Mouse (Mus musculus): ENCODE data around the gene Plin3. TPM values are rescaled to one million over a fixed set of nuclear protein-coding genes. Genes with fewer than 3 reads are reported as not detected.

Plin3 gene
- polyA plus RNA-seq (2014; fragmentation: Nextera tagmentation; extraction: Ambion mirVana): 33.0 and 48.5 TPM in 2 replicates

GRCm38 (mm10) chr17:56292531-56293222, at the start of gene Plin3:
Gene Plin3, minus strand, starts transcription at chr17:56292873.
- H3K27me3 ChIP-seq (ENCODE audit: control insufficient read depth, insufficient read depth, low read length): no peaks in the 10 kb centered on the region
- DNase-seq (ENCODE audit: low spot score): no peak
- no peak for ATAC-seq (replicated peaks; ENCODE audit: insufficient number of reproducible peaks, low FRiP score, low TSS enrichment, low read depth)
- no peaks in the 10 kb centered on the region for H3K9me3 ChIP-seq (replicated peaks; ENCODE audit: control insufficient read depth, low read length)
- no peak within 1 kb of the TSS for H3K4me3 ChIP-seq (ENCODE audit: low read depth, low read length)
- no peak within 1 kb of the TSS for H3K4me2 ChIP-seq (ENCODE audit: low read depth, low read length)
- H3K27ac ChIP-seq (replicated peaks; ENCODE audit: low read depth, low read length): no peak within 1 kb of the TSS
- H3K4me1 ChIP-seq (ENCODE audit: control insufficient read depth, insufficient read depth, low read length): peaks cover 1% of the 10 kb centered on the region; the same call in 1 of the 2 replicates
- H3K9ac ChIP-seq (replicated peaks; ENCODE audit: low read length): no peak within 1 kb of the TSS; the same call in 1 of the 2 replicates
- H3K36me3 ChIP-seq (replicated peaks; ENCODE audit: control insufficient read depth, insufficient read depth, low read depth, low read length): no peaks in the 10 kb centered on the region
- WGBS: 91% methylated on average over 4 of the region's 4 CpGs

- no peak overlapping the region for H3K27ac ChIP-seq (replicated peaks; ENCODE audit: low read depth, low read length)
- no peak overlapping the region for H3K4me2 ChIP-seq (ENCODE audit: low read depth, low read length)
- no peak overlapping the region for H3K4me3 ChIP-seq (ENCODE audit: low read depth, low read length)
- H3K9ac ChIP-seq (replicated peaks; ENCODE audit: low read length): no peak overlapping the region
- H3K4me1 ChIP-seq (ENCODE audit: control insufficient read depth, insufficient read depth, low read length): no peaks in the 10 kb centered on the region
- no peaks in the 10 kb centered on the region for H3K27me3 ChIP-seq (ENCODE audit: control insufficient read depth, insufficient read depth, low read length)
- ATAC-seq (replicated peaks; ENCODE audit: insufficient number of reproducible peaks, low FRiP score, low TSS enrichment, low read depth) (no peak), DNase-seq (ENCODE audit: low spot score) (no peak)
- H3K9me3 ChIP-seq (replicated peaks; ENCODE audit: control insufficient read depth, low read length): no peaks in the 10 kb centered on the region
- H3K36me3 ChIP-seq (replicated peaks; ENCODE audit: control insufficient read depth, insufficient read depth, low read depth, low read length): no peaks in the 10 kb centered on the region
Measured at GRCm38 (mm10) chr17:56340717-56341116, 48.0 kb upstream of the Plin3 start.

DNA sequence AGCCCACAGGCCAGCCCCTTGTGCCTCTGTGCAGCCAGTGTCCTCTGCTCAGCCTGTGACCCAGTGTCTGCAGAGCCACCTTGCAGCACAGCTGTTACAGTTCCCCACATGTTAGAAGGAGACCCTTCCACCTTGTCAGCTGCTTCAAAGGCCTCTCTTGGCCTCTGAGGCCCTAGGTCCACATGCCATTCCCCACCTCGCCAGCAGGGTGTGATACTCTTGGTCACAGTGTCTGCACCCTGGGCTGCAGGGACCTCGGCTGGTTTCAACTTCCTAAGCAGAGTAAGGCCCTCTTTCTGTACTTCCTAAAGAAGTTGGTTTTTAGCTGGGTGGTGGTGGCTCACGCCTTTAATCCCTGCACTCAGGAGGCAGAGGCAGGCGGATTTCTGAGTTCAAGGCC, 46.2 kb upstream of the Plin3 start:
- H3K4me1 ChIP-seq (ENCODE audit: control insufficient read depth, insufficient read depth, low read length): no peaks in the 10 kb centered on the region
- no peaks in the 10 kb centered on the region for H3K9me3 ChIP-seq (replicated peaks; ENCODE audit: control insufficient read depth, low read length)
- H3K4me2 ChIP-seq (ENCODE audit: low read depth, low read length): no peak overlapping the region
- 58% methylated on average over 4 of the region's 4 CpGs for WGBS
- no peak overlapping the region for H3K27ac ChIP-seq (replicated peaks; ENCODE audit: low read depth, low read length)
- H3K9ac ChIP-seq (replicated peaks; ENCODE audit: low read length): no peak overlapping the region
- no peaks in the 10 kb centered on the region for H3K27me3 ChIP-seq (ENCODE audit: control insufficient read depth, insufficient read depth, low read length)
- ATAC-seq (replicated peaks; ENCODE audit: insufficient number of reproducible peaks, low FRiP score, low TSS enrichment, low read depth): no peak
- H3K36me3 ChIP-seq (replicated peaks; ENCODE audit: control insufficient read depth, insufficient read depth, low read depth, low read length): no peaks in the 10 kb centered on the region
- H3K4me3 ChIP-seq (ENCODE audit: low read depth, low read length): no peak overlapping the region
- no peak for DNase-seq (ENCODE audit: low spot score)

DNA sequence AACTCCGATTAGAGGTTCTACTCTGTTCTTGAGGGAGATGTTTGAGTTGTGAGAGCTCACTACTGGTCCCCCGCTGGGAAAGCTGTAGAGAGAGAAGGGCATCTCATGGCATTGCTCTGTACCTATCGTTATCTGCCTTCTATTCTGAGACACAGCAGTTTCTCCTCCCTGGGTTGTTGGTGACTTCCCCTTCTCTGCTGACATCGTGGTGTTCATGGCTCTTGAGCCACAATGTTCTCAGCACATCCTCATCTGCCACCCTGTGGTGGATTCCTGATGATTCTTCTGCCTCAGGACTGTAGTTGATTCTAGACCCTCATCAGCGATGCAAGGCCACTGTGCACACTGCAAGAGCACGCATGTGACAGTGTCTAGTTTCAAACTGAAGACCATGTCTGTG, 45.1 kb upstream of the Plin3 start:
- DNase-seq (ENCODE audit: low spot score): no peak
- no peaks in the 10 kb centered on the region for H3K9me3 ChIP-seq (replicated peaks; ENCODE audit: control insufficient read depth, low read length)
- no peak for ATAC-seq (replicated peaks; ENCODE audit: insufficient number of reproducible peaks, low FRiP score, low TSS enrichment, low read depth)
- H3K27me3 ChIP-seq (ENCODE audit: control insufficient read depth, insufficient read depth, low read length): no peaks in the 10 kb centered on the region
- no peak overlapping the region for H3K4me3 ChIP-seq (ENCODE audit: low read depth, low read length)
- H3K4me1 ChIP-seq (ENCODE audit: control insufficient read depth, insufficient read depth, low read length): no peaks in the 10 kb centered on the region
- no peak overlapping the region for H3K9ac ChIP-seq (replicated peaks; ENCODE audit: low read length)
- no peak overlapping the region for H3K27ac ChIP-seq (replicated peaks; ENCODE audit: low read depth, low read length)
- H3K36me3 ChIP-seq (replicated peaks; ENCODE audit: control insufficient read depth, insufficient read depth, low read depth, low read length): no peaks in the 10 kb centered on the region
- H3K4me2 ChIP-seq (ENCODE audit: low read depth, low read length): no peak overlapping the region
- WGBS: 89% methylated on average over 6 of the region's 6 CpGs

DNA sequence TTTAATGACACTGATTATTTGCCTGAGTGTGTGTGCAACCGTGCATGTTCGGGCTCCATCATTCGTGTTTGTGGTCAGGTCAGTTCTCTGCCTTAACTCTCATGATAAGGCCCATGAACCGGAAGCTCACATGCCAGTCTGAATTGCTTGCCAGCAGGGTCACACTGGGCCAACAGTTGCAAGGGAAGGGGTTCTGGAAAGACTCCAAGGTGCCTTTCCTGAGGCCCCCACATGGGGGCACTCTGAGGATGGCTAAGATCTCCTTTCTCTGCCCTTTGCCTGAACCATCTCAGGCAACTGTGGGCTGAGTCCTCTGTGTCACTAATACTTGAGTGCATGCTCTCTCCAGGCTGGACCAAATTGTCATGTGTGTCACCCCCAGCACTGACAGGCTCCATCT, 44.5 kb upstream of the Plin3 start:
- H3K9ac ChIP-seq (replicated peaks; ENCODE audit: low read length): no peak overlapping the region
- H3K4me3 ChIP-seq (ENCODE audit: low read depth, low read length): no peak overlapping the region
- 67% methylated on average over 4 of the region's 4 CpGs for WGBS
- H3K27ac ChIP-seq (replicated peaks; ENCODE audit: low read depth, low read length): no peak overlapping the region
- H3K27me3 ChIP-seq (ENCODE audit: control insufficient read depth, insufficient read depth, low read length): no peaks in the 10 kb centered on the region
- H3K9me3 ChIP-seq (replicated peaks; ENCODE audit: control insufficient read depth, low read length): no peaks in the 10 kb centered on the region
- ATAC-seq (replicated peaks; ENCODE audit: insufficient number of reproducible peaks, low FRiP score, low TSS enrichment, low read depth): no peak
- peak; percentile 62 for DNase-seq (ENCODE audit: low spot score)
- H3K4me1 ChIP-seq (ENCODE audit: control insufficient read depth, insufficient read depth, low read length): no peaks in the 10 kb centered on the region
- H3K4me2 ChIP-seq (ENCODE audit: low read depth, low read length): no peak overlapping the region
- no peaks in the 10 kb centered on the region for H3K36me3 ChIP-seq (replicated peaks; ENCODE audit: control insufficient read depth, insufficient read depth, low read depth, low read length)

- DNase-seq (ENCODE audit: low spot score) (peak; percentile 15), ATAC-seq (replicated peaks; ENCODE audit: insufficient number of reproducible peaks, low FRiP score, low TSS enrichment, low read depth) (no peak)
- H3K4me1 ChIP-seq (ENCODE audit: control insufficient read depth, insufficient read depth, low read length): no peaks in the 10 kb centered on the region
- no peak overlapping the region for H3K4me3 ChIP-seq (ENCODE audit: low read depth, low read length)
- H3K27me3 ChIP-seq (ENCODE audit: control insufficient read depth, insufficient read depth, low read length): no peaks in the 10 kb centered on the region
- no peak overlapping the region for H3K27ac ChIP-seq (replicated peaks; ENCODE audit: low read depth, low read length)
- H3K9ac ChIP-seq (replicated peaks; ENCODE audit: low read length): no peak overlapping the region
- WGBS: 50% methylated on average over 8 of the region's 8 CpGs
- no peak overlapping the region for H3K4me2 ChIP-seq (ENCODE audit: low read depth, low read length)
- H3K36me3 ChIP-seq (replicated peaks; ENCODE audit: control insufficient read depth, insufficient read depth, low read depth, low read length): no peaks in the 10 kb centered on the region
- no peaks in the 10 kb centered on the region for H3K9me3 ChIP-seq (replicated peaks; ENCODE audit: control insufficient read depth, low read length)
Measured at GRCm38 (mm10) chr17:56332987-56333386, 40.3 kb upstream of the Plin3 start.

DNA sequence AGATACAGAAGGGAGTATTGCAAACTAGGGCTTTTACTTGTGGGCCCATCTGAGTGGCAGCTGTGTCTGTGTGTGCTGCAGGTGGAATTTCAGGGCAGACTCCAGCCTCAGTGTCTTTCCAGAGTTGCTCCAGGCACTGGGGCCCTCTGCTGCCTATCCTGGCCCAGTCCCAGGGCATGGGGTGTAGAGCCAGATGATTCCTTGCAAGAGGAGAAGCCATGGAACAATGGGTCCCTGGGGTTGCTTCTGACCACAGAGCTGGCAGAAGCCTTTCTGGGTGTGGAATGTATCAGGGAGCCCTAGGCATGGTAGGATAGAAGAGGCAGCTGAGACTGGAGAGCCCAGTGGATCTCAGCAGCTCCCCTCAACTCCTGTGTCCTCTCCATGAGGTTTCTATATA, 38.6 kb upstream of the Plin3 start:
- Histone ChIP-seq H3K4me3 (ENCODE audit: low read depth, low read length) (no peak overlapping the region), H3K36me3 (replicated peaks; ENCODE audit: control insufficient read depth, insufficient read depth, low read depth, low read length) (no peaks in the 10 kb centered on the region), H3K4me2 (ENCODE audit: low read depth, low read length) (no peak overlapping the region), H3K27me3 (ENCODE audit: control insufficient read depth, insufficient read depth, low read length) (no peaks in the 10 kb centered on the region), H3K27ac (replicated peaks; ENCODE audit: low read depth, low read length) (no peak overlapping the region), H3K9ac (replicated peaks; ENCODE audit: low read length) (no peak overlapping the region), H3K4me1 (ENCODE audit: control insufficient read depth, insufficient read depth, low read length) (peaks cover 5% of the 10 kb centered on the region; the same call in 1 of the 2 replicates), H3K9me3 (replicated peaks; ENCODE audit: control insufficient read depth, low read length) (no peaks in the 10 kb centered on the region)
- ATAC-seq (replicated peaks; ENCODE audit: insufficient number of reproducible peaks, low FRiP score, low TSS enrichment, low read depth): no peak
- no peak for DNase-seq (ENCODE audit: low spot score)

DNA sequence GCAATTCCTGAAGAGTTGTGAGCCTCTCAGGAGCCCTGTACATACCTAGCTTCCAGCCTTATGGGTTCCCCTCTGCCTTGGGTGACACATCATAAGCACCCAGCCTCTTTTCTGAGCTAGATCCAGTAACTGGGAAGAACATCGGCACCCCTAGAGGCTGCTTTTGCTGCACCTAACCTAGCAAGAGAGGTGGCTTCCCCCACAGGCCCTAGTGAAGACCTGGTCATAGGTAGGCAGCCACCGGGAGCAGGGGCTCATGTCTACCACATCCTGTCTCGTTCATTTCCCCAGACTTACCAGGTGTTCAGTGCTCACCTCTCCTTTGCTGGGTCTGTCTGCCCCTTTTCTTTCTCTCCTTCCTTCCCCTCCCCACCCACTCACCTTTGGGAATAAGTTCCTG, 37.7 kb upstream of the Plin3 start:
- no peak overlapping the region for H3K4me2 ChIP-seq (ENCODE audit: low read depth, low read length)
- H3K9me3 ChIP-seq (replicated peaks; ENCODE audit: control insufficient read depth, low read length): no peaks in the 10 kb centered on the region
- WGBS: 87% methylated on average over 3 of the region's 3 CpGs
- no peaks in the 10 kb centered on the region for H3K27me3 ChIP-seq (ENCODE audit: control insufficient read depth, insufficient read depth, low read length)
- no peak overlapping the region for H3K4me3 ChIP-seq (ENCODE audit: low read depth, low read length)
- H3K36me3 ChIP-seq (replicated peaks; ENCODE audit: control insufficient read depth, insufficient read depth, low read depth, low read length): no peaks in the 10 kb centered on the region
- no peak for DNase-seq (ENCODE audit: low spot score)
- no peak overlapping the region for H3K27ac ChIP-seq (replicated peaks; ENCODE audit: low read depth, low read length)
- no peak overlapping the region for H3K9ac ChIP-seq (replicated peaks; ENCODE audit: low read length)
- peaks cover 5% of the 10 kb centered on the region; the same call in 1 of the 2 replicates for H3K4me1 ChIP-seq (ENCODE audit: control insufficient read depth, insufficient read depth, low read length)
- ATAC-seq (replicated peaks; ENCODE audit: insufficient number of reproducible peaks, low FRiP score, low TSS enrichment, low read depth): no peak
